Mouse (Mus musculus) ES-CJ7 (cell line): ENCODE data around the gene Srp72.
A peak's percentile ranks its signal among the peaks of the same experiment; 100 is the strongest.
"Not testable (repeated sequence)": the region's sequence is repeated elsewhere in the genome, so short reads cannot be mapped to it uniquely, and the experiment has no call there.

ENCODE experiments used
- DNase-seq: peaks from one replicate; pipeline ENCODE4 v3.0.0; 2011; ENCODE audit warnings: low read depth, low spot score

The Srp72 gene

DNA sequence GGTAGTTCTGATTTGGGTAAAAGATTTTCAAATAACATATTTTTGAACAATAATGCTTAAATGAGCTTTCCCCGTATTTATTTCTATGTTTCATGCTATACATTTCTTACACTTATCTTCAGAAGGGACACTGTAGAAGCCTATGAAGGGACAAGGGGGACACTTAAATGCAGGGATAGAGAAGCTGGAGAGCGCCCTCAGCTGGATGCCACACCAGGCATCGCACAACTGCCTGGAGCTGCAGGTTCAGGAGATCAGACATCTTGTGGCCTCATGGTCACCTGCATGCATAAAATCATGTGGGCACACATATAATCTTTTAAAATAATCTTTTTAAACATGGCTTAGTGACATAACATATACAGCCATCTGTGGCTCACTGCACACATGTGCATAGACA, 9.8 kb upstream of the Srp72 start:
- DNase-seq: no peak

DNA sequence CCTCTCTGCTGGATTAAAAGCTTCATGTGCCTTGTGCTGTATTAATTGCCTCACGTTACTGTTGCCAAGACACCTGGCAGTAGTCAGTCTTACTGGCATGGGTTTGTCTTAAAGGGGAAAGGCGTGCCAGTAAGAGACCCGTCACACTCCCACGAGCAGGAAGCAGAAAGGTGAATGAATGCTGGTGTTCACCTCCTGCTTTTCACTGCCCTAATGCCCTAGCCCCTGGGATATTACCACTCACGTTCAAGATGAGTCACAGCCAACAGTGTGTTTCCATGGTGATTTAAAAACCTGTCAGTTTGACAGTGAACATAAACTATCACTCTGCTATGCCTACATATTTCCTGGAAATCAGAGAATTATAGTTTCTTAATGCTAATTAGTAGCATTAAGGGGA, 5.2 kb upstream of the Srp72 start:
- DNase-seq: no peak

DNA sequence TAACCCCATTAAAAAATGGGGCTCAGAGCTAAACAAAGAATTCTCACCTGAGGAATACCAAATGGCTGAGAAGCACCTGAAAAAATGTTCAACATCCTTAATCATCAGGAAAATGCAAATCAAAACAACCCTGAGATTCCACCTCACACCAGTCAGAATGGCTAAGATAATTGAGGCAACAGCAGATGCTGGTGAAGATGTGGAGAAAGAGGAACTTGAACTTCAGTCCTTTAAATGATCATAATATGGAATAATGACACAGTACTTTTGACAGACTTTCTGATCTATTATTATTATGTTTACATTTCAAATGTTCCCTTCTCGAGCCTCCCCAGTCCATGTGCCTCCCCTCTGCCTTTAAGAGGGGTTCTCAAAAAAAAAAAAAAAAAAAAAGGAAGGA, 3.4 kb upstream of the Srp72 start:
- not testable (repeated sequence) for DNase-seq

DNA sequence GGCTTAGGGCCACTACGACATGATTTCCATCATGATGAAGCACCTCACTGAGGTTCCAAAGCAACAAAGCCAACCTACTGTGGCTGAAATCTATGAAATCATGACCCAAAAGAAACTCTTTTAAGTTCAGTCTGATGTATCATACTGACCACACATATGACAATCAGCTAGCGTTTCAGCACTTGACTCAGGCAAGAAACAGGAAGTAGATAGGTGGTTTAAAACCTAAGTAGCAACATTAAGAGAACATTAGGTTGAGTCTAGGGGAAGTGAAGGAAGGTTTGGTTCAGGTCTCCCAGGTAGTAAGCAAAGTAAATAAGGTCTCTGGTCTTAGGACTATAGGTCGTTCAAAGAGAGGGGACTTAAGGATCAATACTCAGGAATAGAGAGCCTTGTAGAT, 995 bp upstream of the Srp72 start:
- no peak for DNase-seq

DNA sequence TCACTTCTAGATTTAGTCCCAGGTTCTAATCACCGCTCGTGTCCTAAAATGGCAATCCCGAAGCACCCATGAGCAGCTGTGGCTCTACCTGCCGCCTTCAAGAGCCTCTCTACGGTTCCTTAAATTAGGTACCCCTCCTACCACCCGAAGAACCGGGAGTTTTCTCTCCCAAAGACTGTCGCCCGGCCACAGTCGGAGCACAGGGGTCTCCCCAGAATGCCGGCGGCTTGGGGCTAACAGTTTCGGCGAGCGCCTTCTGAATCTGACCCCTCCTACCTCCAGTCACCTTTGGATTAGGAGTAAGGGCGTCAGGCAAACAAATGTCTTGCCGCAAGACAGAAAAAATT, 303 bp upstream of the Srp72 start:
- DNase-seq: no peak

DNA sequence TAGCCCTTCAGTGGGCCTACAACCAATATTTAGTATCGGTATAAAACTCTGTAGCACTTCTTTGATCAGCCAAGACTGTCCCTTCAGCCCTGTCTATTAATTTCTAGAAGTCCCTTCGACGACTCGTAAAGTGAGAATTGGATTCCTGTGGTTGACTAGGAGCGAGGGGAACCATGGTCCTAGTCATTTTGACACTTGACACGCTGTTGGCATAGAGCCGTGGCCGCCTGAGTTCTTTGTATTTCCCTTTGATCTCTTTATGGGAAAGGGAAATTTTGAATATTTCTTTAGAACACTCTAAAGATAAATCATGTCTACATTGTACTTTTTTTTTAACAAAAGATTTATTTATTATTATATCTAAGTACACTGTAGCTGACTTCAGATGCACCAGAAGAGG, 1.3 kb downstream of the Srp72 start:
- DNase-seq: no peak

DNA sequence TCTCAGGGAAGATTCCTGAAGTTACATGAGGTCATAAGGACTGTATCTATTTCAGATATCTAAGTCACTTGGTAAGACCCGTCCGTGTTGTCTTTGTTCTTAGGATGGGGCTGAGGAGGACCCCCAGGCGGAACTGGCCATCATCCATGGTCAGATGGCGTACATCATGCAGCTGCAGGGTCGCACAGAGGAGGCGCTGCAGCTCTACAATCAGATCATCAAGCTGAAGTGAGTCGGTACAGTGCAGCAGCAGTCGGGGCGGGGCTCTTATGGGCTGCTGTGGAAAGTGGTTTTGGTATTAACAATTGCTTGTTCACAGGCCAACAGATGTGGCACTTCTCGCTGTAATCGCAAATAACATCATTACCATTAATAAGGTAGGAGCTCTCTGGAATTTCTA, 9.5 kb downstream of the Srp72 start:
- DNase-seq: peak; percentile 51

DNA sequence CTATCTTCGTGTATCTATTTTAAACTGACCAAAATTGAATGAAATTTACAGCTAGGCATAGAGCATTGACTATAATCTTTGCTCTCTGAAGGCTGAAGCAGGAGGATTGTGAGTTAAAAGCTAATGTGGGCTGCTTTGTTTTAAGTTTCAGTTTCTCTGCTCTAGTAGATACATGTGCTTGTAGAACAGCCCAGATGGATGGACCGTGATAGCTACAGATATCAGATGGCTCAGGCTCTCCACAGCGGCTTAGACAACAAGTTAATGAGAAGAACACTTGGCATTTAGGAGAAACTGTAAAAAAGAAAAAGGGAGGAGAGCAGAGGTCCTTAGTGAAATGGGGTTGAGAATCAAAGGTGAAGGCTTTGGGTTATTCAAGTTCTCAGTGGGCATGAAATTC, 16.3 kb downstream of the Srp72 start:
- DNase-seq: no peak

DNA sequence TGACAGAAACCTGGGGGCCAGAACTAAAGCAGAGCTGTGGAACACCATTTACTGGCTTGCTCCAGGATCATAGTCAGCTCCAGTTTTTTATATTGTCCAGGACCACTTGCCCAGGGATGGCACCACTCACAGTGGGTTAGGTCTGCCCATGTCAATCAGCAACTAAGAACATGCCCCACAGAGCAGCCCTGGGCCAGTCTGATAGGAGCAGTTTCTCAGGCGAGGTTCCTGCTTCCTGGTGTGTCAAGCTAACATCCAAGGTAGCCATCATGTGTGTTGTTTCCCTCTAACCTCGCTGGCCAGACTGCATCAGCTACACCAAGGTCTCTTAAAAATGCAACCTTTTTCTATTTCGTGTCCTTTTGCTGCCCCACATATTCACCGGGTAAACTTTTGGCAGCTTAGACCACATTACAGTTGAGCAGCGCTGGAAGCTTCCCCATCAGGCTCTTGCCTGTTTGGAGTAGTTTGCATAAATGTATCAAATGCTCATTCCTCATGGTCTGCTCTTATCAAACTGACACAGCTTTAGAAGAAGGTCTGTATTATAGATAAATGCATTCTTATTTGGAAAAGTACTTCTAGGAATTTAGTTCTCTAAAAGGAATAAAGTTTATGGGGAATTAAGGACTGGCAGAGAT, 18.8 kb downstream of the Srp72 start:
- DNase-seq: no peak

DNA sequence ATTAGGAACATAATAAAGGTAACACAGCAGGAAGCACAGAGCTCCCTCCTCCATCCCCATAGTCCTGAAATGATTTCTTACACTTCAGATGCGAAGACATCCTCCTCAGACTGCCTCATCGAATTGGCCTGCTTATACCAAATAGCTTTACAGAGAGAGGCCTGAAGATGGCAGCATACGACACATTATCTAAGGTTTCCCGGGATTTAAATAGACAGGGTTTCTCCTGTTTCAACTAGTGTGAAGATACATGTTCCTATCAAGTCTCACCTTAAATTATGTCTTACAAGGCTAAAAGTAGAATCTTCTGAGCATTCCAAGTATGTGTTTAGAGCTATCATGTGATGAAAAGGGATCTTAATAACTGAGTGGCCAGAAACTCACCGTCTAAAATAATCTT, 23.9 kb downstream of the Srp72 start:
- peak; percentile 65 for DNase-seq

DNA sequence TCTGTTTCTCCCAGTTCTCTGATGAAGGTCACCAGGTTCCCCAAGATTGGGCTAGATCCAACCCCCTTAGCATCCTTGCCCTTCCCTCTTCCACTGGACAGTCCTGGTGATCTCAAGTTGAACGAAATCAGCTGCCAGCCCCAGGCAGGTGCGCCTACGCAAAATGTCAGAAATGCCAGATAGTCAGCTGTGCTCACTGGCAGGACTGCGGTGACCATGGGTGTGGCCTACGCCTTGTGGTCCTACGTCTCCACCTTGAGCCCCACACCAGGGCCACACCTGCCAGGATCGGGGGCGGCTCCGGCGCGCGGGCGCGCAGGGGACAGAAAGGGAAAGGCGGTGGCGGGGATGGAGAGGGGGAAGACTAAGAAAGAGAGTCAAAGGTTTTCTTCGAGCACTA, 26.7 kb downstream of the Srp72 start:
- DNase-seq: no peak

DNA sequence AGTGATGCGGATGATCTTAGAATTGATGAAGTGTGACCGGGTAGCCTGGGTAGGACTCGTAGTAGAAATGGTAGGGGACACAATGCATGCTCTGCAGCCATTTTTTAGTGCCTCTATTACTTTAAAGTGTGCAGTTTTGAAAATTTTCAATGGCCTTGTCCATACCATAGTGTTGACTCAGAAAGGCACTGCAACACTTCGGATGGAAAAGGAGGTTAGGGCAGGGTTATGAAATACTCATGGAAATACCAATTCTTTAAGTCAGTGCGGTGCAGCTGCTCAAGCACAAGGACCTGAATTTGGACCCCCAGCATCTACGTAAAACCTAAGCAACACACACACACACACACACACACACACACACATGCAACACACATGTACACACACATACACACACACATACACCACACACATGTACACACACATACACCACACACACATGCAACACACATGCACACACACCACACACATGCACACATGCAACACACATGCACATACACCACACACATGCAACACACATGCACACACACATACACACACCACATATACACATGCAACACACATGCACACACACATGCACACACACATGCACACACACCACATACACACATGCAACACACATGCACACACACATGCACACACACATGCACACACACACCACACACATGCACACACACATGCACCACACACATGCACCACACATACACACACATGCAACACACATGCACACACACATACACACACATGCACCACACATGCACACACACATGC, 29.8 kb downstream of the Srp72 start, which contains the start of gene Arl9:
Gene Arl9 (plus strand): TSS at position 5 of the 771 bp plus-strand sequence.
- no peak for DNase-seq

DNA sequence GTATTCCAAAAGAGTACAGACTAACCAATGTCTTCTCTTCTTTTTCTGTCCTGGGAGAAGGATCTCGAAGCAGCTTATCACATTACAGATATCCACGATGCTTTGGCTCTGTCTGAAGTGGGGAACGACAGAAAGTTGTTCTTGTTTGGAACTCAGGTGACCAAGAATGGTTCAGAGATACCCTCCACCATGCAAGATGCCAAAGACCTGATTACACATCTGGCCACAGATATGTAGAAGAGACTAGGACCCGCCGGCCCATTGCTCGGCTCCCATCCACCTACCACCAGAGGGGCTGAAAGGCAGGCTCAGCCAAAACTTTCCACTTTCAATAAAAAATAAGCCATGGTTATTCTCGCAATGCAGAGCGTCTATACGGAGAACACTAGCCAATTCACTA, 35.9 kb downstream of the Srp72 start:
- no peak for DNase-seq

DNA sequence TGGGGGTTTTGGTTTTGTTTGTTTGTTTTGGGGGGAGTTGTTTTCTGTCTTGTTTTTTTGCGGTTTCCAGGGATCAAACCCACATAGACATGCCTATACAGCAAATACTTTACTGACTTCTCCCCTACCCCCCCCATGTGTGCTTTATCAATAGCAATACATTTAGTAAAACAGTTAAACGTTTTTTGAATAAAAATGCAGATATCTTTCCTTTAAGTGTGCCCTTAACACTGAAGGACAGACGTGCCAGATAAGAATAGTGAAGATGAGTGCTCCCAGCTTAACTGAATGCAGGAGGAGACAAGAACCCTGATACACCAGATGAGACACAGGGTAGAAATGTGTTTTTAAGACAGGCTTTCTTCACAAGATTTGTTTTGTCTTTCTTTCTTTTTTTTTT, 36.6 kb downstream of the Srp72 start:
- DNase-seq: no peak

DNA sequence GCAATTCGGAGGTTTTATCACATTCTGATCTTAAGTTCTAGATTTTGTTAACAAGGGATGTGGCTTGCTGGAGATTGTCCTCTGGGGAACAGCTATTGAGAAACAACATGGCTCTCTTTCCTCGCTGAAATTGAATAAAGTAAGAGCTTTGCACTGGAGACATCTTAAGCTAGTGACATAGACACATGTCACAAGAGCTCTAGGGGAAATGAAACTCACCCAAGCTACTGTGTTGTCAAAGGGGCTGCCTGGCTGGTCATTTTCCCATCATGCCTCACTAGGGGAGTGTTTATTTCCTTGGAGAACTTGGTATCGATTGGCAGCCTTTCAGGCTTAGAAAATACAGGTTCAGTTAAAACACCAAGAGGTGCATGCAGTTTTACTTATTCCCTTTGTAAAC, 38.7 kb downstream of the Srp72 start:
- DNase-seq: no peak

DNA sequence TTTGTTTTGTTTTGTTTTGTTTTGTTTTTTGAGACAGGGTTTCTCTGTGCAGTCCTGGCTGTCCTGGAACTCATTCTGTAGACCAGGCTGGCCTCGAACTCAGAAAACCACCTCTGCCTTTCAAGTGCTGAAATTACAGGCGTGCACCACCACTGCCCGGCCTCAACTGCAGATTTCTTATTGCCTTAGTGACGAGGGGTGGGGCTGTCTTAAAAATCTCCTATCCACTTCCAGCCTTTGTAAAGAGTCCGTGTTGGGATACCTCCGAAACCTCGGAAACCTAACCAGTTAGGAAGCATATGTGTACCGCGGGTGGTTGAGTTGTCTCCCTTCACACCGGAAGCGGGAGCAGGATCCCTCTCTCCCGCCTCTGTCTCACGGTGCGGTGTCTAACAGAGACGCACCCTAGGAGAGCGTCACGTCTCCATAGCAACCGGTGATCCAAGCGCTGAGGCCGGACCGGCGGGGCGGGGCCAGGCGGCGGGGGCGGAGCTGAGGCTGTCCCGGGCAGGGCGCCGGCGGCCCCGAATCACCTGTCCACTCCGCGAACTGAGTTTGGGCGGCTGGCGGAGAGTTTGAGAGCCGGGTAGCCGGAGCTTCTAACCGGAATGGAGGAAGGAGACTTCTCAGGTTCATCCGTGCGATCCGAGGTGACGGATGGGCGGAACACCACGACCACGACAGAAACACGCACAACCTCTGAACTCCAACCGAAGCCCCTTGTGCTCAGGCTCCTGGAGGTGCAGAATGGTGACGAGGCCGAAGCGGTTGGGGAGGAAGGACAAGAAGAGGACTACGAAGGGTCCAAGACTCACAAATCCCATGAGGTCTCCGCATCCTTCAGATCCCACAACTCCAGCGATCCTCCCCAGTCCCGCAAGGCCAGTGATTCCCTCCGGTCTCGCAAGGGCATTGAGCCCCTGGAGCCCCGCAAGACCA, 41.3 kb downstream of the Srp72 start, which contains the start of gene Thegl:
Gene Thegl (plus strand): TSS at position 480 of the 939 bp plus-strand sequence.
- peak; percentile 89 for DNase-seq

DNA sequence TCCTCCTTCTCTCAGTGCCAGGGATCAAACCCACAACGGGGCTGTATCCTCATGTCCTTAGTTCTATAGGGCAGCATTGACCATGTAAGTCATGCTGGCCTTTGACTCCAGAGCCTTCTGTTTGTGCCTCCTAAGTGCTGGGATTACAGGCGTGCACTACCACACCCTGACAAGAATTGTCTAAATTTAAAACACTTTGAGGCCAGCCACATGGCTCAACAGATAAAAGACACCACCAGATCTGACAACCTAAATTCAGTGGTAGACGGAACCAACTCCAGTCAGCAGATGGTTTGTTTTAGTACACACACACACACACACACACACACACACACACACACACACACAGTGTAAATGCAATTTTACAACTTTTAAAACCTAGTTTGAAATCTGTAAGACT, 53.6 kb downstream of the Srp72 start:
- DNase-seq: no peak

DNA sequence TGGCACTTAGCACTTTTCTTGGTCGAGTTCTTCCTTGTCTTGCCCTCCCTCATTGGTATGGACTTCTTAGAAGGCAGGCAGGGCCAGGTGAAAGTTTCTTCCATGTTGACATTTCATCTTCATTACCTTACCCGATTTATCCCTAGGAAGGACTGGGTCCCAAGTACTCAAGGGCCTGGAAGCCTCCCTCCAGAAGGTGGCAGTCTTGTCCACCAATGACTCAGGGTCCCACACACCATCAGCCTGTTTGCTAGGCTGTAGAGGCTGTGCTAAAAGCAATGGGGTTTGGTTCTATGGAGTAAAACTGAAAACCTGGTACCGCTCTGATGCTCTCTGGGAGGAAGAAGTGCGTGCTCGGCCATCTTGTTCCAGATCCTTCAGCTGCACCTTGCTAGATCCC, 55.3 kb downstream of the Srp72 start:
- peak; percentile 66 for DNase-seq

DNA sequence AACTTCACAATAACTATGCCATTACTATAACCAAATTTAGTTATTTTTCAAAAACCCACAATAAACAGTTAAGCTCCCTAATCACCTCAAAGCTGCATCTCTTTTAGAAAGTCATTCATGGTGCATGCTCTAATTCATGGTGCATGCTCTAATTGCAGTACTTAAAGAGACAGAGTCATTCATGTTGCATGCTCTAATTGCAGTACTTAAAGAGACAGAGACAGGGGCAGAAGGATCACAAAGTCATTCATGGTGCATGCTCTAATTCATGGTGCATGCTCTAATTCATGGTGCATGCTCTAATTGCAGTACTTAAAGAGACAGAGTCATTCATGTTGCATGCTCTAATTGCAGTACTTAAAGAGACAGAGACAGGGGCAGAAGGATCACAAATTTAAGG, 60.6 kb downstream of the Srp72 start:
- not testable (repeated sequence) for DNase-seq

DNA sequence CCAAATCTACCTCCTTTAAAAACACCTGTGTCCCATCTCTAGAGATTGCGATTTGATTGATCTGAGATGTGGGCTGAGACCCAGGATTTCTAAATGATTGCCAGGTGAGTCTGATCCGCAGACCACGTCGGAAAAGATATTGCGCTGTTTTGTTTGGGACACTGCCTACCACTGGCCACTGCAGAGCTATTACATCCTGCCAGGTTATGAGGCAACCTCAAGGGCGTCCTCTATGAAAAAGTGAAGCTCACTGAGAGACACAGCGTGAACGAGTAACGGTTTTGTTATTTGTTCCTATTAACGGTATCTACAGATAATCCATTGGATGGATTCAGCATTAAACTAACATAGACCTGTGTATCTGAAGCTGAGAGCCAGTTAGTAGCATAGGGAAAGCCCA, 64.0 kb downstream of the Srp72 start:
- DNase-seq: no peak

DNA sequence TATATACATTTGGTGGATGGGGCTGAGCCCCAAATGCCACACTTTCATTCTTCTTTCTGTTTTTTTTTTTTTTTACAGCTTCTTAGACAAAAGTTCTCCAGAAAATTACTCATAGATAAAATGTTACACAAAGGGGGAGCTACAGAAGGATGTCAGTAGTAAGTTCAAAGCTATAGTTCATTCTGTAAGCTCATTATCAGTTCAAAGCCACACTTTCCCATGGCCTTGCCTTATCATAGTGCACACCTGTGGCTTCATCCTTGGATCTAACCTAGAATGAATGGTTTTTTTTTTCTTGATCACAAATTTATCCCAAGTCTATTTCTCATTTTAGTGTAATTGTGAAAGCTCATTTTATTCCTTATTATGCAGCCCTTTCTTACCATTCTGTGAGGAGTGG, 64.9 kb downstream of the Srp72 start:
- no peak for DNase-seq

DNA sequence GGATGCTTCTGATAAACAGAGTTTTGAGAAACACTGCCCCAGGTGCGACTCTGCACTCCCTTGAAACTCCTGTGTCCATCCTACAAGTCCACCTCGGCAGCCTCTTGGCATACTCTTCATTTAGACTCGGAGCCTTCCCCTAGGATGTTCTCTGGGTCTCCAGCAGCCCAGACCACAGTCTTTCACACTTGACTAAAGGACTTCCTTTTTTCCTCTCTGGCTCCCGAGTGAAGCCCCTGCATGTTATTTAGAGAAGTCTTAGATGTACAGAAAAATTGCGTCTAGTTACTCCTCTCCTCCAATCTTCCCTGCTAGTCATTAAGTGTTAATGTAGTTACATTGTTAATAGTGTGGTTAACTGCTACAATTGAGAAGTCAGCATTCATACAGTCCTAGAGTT, 69.9 kb downstream of the Srp72 start:
- DNase-seq: no peak
